Mouse (Mus musculus) liver, adult 2 months (tissue): ENCODE data around the gene Cd79b.

Experiments used
- CTCF ChIP-seq: fragments of 200-500 bp; IDR thresholded peaks from 2 replicates; pipeline ENCODE4 v1.5.1; 2011; ENCODE audit warnings: low read depth, low read length, control low read depth
- POLR2A ChIP-seq: fragments of 200-500 bp; IDR thresholded peaks from 2 replicates; pipeline ENCODE4 v1.6.1; 2011; ENCODE audit warnings: low read length, control low read depth; ENCODE audit not compliant: insufficient read depth; ENCODE audit errors: extremely low read depth

DNA sequence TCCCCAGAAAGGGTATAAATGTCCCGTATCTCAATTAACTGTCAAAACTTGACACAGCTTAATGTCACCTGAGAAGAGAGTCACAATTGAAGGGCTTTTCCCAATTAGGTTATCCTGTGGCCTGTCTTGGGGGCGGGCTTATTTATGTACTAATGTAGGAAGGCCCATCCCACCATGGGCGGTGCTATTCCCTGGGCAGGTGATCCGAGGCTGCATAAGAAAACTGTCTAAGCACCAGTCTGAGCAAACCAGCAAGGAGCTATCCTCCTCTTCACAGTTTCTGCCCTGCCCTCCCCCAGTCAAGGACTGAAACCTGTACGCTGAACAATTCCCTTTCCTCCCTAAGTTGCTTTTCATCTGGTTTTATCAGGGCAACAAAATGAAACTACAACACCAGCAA is 24.2 kb downstream of the Cd79b start:
- TF ChIP-seq CTCF: no peak
- no peak for TF ChIP-seq POLR2A
